Mouse (Mus musculus): ENCODE results near the gene Mst1r. TPM values are rescaled to one million over a fixed set of nuclear protein-coding genes. Genes with fewer than 3 reads are reported as not detected.

Gene Mst1r
- total RNA-seq (2021): 8.3 and 18.7 TPM in 2 replicates
- long read RNA-seq, partial matches to known transcripts: 0 of 1 reads
- long read RNA-seq, other reads (novel, unspliced or antisense): 1 of 1 reads

- DNase-seq: peak; percentile 84
Observed at GRCm38 (mm10) chr9:107906252-107906966, at the start of gene Mst1r. Mst1r (plus strand) TSS chr9:107906873.

GRCm38 (mm10) chr9:107858343-107858742, 48.3 kb upstream of the Mst1r start:
- DNase-seq: no peak

DNA sequence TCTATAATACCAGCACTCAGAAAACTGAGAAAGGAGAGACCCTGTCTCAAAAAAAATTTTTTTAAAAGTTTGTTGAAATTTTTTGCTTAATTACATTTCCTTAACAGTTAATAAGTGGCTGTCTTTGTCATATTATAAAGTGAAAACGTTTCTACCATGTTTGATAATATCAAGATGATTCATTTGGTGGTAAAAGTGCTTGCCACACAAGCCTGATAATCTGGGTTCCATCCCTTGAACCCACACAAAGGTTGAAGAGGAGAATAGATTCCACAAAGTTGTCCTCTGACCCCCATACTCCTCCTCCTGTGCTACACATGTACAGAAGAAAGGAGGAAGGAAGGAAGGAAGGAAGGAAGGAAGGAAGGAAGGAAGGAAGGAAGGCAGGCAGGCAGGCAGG, 42.2 kb upstream of the Mst1r start:
- no peak for DNase-seq

DNA sequence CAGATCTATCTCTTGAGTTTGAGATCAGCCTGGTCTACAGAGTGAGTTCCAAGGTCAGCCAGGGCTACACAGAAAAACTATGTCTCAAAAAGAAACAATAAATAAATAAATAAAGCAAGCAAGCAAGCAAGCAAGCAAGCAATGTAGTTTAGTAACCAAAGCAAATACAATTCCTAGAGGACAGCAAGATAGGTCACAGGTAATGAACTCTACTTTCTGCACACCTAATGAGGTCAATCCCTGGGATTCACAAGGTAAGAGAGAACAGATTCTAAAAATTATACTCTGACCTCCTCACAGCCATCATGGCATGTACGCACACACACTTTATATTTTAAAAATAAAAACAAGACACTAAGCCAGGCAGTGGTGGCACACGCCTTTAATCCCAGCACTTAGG, 40.6 kb upstream of the Mst1r start:
- DNase-seq: no peak

- DNase-seq: peak; percentile 94
Observed at GRCm38 (mm10) chr9:107872350-107873098, 34.1 kb upstream of the Mst1r start.

DNA sequence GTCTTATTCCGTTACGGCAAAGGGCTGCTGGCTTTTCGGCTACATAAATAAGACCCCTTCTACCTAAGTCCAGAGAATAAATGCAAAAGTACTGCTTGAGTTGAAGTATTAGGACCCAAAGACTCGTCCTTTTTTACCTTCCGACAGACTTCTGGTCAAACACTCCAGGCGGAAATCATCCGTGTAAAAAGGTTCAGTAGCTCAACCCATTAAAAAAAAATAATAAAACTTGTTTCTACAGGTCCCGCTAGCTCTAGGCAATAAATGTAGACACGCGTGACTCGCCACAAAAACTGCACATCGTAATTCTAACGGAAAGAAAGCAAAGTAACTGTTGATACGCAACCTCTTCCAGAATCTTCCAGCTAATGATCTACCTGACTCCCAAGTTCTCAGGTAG, 33.5 kb upstream of the Mst1r start, which contains the start of gene Rbm6:
Rbm6 (minus strand) TSS at position 101 of the 400 bp plus-strand sequence.
- no peak for DNase-seq

DNA sequence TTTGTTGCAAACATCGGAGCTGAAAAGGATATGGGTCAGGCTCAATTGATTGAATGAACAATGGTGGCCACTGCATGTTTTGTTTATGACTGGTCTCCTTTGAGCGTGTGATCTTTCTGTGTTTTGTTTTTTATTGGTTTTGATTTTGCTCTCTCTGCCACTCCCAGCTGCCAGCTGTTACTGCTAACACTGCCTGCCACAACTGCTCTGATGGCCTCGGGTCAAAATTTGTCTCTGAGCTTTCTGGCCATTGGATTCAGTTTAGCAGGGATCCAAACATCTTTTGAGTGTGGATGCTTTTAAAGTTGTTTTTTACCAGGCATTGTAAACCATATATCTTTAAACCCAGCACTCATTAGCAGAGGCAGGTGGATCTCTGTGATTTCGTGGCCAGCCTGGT, 26.3 kb upstream of the Mst1r start:
- no peak for DNase-seq

GRCm38 (mm10) chr9:107887804-107888266, 18.8 kb upstream of the Mst1r start, which contains the start of gene Mon1a:
Mon1a (plus strand) TSS chr9:107888151.
- DNase-seq: peak; percentile 87

DNA sequence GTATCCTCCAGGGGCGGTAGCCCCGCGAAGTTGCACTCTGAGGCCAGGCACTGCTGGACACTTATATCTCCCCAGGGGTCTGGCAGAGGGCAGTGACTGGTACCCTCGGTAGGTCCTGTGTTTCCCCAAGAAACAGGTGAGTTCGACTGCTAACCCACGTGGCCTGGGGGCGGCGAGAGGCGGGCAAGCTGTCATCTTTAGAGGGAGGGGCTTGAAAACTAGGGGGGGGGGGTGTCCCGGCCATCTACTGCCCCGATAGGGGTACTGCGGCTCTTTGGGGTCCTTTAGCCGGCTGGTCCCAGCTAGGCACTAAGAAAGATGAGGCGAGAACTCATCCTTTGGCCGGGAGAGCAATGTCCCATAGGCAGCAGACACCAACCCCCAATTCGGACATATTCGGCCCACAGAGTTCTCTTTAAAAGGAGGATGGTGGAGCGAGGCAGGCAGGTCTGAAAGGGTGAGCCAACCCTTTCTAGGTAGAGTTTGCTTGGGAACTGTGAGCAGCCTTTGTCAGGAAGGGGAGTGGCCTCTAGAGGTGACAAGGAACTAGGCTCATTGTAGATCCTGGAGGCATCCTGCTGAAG, 18.3 kb upstream of the Mst1r start:
- no peak for DNase-seq

DNA sequence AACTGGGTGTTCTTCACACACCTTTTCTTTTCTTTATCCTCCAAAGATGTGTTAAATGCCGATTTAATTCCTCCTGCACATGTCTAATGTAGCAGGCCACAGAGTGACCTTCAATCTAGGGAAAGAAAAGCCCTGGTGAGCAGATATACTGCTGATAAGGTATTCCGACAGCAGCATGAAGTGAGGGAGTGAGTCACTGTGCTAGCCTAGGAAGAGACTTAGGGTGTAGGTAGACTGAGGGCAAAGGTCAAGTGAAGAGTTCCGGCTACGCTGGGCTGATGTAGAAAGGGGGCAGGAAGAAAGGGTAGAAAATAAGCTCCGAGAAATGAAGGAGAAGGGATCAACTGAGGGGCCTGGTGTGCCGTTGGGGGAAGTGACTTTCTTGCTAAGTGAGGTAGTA, 16.4 kb upstream of the Mst1r start:
- DNase-seq: no peak

DNA sequence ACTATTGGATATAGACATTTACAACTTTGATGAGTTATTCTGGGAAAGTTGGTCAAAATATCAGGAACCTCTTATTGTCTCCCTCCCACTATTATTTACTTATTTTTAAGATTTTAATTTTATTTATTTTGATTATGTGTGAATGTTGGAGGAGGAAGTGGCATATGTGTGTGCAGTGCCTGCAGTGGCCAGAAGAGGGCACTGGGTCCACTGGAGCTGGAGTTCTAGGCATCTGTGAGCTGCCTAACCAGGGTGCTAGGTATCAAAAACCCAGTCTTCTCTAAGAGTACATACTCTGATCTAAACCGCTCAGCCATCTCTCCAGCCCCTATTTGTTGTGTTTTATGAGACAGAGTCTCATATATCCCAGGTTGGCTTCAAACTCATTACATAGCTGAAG, 15.7 kb upstream of the Mst1r start:
- no peak for DNase-seq

GRCm38 (mm10) chr9:107898563-107898962, 8.1 kb upstream of the Mst1r start:
- DNase-seq: no peak

DNA sequence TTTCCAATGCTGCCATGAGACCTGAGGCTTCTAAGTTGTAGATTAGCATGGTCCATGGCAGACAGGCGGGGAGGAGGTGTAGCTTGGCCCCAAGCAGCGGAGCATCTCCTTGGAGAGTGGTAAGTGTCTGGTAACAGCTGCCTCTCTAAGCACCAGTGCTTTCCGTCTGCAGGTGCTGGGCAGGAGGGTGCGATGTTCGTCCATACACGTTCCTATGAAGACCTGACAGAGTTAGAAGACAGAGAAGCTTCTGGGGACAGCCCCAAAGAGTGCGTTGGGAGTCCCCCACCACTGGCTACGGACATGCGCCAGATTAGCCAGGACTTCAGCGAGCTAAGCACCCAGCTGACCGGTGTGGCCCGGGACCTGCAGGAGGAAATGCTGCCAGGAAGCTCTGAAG, 6.8 kb upstream of the Mst1r start:
- DNase-seq: no peak

DNA sequence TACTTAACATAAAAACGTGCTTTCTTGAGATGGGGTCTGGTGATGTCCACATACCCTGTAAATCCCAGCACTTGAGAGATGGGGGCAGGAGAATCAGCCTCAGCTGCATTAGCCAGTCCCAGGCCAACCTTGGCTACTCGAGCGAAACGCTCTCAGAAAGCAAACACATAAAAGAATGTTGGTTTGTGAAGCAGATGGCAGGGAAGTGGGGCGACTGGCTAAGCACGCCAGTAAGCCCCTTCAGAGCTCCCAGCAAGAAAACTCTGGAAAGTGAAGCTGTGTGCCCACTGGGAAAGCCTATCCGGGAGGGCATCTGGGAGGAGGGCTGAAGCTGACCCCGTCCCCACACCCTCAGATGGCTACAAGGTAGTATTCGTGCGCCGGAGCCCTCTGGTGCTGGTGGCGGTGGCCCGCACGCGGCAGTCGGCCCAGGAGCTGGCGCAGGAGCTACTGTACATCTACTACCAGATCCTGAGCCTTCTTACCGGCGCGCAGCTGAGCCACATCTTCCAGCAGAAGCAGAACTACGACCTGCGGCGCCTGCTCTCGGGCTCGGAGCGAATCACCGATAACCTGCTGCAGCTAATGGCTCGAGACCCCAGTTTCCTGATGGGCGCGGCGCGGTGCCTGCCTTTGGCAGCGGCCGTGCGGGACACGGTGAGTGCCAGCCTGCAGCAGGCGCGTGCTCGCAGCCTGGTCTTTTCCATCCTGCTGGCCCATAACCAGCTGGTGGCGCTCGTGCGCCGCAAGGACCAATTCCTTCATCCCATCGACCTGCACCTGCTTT, 5.6 kb upstream of the Mst1r start:
- peak; percentile 68 for DNase-seq

DNA sequence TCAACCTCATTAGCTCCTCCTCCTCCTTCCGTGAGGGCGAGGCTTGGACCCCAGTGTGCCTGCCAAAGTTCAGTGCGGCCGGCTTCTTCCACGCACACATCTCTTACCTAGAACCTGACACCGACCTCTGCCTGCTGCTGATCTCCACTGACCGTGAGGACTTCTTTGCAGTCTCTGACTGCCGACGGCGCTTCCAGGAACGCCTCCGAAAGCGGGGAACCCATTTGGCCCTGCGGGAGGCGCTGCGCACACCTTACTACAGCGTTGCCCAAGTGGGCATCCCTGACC, 5.1 kb upstream of the Mst1r start:
- DNase-seq: no peak

DNA sequence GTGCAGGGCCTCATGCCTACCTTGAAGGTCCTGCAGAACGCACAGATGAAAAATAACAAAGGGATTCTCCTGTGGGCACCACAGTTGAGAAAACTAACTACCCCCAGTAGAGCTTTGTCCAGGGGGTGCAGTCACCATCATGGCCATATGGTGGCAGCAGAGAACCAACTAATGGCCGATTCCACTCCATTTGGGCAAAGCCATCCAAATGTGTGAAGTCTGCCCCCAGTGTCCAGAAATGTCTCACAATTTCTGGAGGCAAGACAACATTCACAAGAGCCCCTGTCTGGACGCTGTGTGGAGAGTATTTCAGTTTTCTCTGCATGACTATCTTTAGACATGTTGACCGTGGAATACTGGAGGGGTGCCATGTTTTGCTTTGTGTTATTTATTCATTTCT, 1.9 kb upstream of the Mst1r start:
- peak; percentile 82 for DNase-seq

- DNase-seq: no peak
Observed at GRCm38 (mm10) chr9:107906967-107907800, 511 bp downstream of the Mst1r start.

DNA sequence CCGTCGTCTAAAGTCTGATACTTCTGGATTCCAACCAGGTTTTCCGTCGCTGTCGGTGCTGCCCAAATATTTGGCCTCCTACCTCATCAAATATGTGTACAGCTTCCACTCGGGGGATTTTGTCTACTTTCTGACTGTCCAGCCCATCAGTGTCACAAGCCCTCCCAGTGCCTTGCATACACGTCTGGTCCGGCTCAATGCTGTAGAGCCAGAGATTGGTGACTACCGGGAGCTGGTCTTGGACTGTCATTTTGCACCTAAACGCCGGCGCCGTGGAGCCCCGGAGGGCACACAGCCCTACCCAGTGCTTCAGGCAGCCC, 1.1 kb downstream of the Mst1r start:
- no peak for DNase-seq

- no peak for DNase-seq
Observed at GRCm38 (mm10) chr9:107908410-107909158, 1.9 kb downstream of the Mst1r start.

DNA sequence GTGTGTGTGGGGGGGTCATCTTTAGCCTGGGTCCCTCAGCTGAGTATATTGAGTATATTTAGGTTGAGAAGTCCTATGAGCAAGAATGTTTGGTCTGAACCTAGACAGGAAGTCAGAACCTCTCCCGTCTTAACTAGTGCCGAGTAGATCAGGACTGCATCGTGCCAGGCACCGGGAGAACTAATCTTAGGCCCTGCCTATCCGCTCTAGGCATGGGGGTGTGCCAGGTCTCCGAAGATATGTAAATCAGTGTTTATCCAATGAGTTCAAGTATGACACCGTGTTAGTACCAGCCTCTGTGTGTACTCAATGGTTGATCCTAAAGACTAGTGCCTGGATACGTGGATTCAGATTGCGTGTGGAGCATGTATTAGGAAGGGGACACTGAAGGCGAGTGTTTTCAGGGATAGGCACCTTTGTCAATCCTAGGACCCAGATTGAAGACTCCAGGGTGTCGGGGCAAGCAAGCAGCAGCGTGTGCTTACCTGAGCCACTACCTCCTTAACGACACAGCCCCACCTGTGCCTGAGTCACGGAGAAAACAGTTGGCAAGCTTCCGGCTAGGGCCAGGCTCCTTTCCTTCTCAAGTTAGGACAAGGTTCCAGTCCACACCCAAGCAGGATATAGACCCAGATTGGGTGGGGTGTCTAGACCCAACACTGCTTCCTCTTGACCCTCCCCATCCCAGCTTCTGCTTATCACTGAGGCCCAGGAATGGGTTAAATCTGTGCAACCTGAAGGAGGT, 3.5 kb downstream of the Mst1r start:
- DNase-seq: no peak
